Mouse (Mus musculus): ENCODE data around the gene Ccdc28b. TPM values are rescaled to one million over a fixed set of nuclear protein-coding genes. Genes with fewer than 3 reads are reported as not detected.

The Ccdc28b gene
- 20.6 and 34.1 TPM in 2 replicates for polyA plus RNA-seq (2012; rRNA removed)

DNA sequence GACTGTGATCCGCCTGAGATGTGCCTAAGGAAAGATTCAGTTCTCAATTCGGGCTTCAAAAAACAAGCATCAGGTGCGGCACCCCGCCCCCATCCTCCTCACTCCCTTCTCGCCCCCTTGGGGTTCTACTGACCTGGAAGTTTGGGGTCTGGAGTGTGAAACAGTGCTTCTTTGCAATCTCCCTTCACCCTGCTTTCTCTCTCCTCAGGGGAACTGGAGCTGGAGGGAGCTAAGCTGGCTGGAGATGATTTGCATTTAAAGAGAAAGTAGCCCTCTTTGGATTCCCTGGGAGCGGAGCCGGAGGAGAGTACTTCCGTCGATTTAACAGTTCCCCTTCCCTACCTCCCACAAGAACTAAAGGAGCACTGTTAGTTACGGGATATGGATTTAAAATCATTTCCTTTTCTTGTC is at the start of gene Ccdc28b:
Ccdc28b (minus strand) TSS at position 267 of the 411 bp plus-strand sequence.
- Histone ChIP-seq H3K4me3 (replicated peaks; ENCODE audit: extremely low read depth, low read depth, low read length) (peak within 1 kb of the TSS; percentile 86), H3K4me1 (ENCODE audit: control insufficient read depth, insufficient read depth, low read length) (peaks cover 33% of the 10 kb centered on the region)
- peak; percentile 61 for DNase-seq
- WGBS = under 1% methylated on average over 10 of the region's 10 CpGs
- peak; percentile 42; the same call in 1 of the 2 replicates for TF ChIP-seq POLR2A (IDR thresholded peaks at IDR 0.05; ENCODE audit: borderline replicate concordance, extremely low read depth, low read depth, low read length)
- TF ChIP-seq CTCF (IDR thresholded peaks at IDR 0.05; ENCODE audit: insufficient read depth, low read length) = no peak

DNA sequence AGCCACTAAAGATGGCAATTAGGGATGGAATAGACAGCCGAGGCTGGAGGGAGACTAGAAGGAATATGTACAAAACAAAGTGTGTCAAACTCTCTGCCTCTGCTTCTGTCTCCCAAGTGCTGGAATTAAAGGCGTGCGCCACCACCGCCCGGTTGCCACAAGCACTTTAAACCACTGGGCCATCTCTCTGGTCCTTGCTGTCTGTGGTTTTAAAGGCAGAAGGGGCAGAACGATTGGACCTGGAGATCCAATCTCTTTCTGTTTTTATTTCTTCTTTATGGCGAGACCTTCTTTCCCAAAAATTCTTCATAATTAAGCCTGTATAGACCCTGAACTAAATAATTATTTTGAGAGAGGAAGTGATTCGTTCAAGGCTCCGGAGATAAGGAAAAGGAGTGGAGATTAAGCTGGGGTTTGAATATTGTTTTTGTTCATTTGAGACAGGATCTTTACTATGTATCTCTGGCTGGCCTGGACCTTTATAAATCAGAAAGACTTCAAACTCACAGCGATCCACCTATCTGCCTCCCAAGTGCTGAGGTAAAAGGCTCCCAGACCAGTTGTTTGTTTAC is 49.2 kb upstream of the Ccdc28b start:
- 1% methylated on average over 10 of the region's 10 CpGs for WGBS
- DNase-seq = no peak
- peaks cover 10% of the 10 kb centered on the region for H3K4me1 ChIP-seq (ENCODE audit: control insufficient read depth, insufficient read depth, low read length)
- peak overlapping the region; percentile 96 for H3K4me3 ChIP-seq (replicated peaks; ENCODE audit: extremely low read depth, low read depth, low read length)
- TF ChIP-seq POLR2A (IDR thresholded peaks at IDR 0.05; ENCODE audit: borderline replicate concordance, extremely low read depth, low read depth, low read length) (no peak), CTCF (IDR thresholded peaks at IDR 0.05; ENCODE audit: insufficient read depth, low read length) (no peak)

DNA sequence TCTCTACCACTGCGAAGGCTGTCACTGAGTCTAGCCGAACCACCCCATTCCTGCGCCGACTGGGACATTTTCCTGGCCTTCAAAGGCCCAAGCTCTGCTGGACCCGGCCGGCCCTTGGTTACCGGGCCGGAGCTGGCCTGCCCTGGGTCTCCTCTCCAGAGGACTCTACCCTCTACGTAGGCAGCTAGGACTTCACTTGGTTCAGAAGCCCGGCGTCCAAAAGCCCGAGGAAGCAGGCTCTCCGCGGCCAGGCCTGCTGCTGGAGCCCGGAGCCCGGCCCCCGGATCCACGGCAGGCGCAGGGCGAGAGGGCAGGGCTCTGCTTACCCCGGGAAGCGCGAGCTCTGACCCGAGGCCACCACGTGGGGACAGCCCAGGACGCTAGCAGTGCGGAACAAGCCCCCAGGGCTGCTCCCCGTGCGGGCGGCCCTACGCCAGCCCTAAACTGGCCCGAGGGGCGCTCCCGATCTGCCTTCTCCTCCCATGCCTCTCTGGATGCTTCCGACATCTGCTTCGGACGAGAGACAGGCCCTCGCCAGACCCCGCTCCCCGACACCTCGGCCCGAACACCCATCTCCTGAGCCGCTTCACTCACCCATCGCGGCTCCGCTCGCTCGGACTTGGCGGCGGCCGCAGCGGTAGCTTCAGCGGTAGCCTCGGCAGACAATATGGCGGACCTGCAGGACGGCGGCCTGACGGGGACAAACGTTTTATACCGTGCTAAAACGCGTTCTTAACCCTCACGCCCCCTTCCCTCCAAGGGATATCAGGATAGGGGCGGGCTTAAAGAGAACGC is 48.5 kb upstream of the Ccdc28b start, which contains the start of gene Kpna6:
Kpna6 (minus strand) TSS at position 685 of the 795 bp plus-strand sequence.
- WGBS = under 1% methylated on average over 65 of the region's 65 CpGs
- peak; percentile 93 for DNase-seq
- peaks cover 10% of the 10 kb centered on the region for H3K4me1 ChIP-seq (ENCODE audit: control insufficient read depth, insufficient read depth, low read length)
- TF ChIP-seq CTCF (IDR thresholded peaks at IDR 0.05; ENCODE audit: insufficient read depth, low read length) (no peak), POLR2A (IDR thresholded peaks at IDR 0.05; ENCODE audit: borderline replicate concordance, extremely low read depth, low read depth, low read length) (peak; percentile 64; the same call in 1 of the 2 replicates)
- H3K4me3 ChIP-seq (replicated peaks; ENCODE audit: extremely low read depth, low read depth, low read length) = peak within 1 kb of the TSS; percentile 96

DNA sequence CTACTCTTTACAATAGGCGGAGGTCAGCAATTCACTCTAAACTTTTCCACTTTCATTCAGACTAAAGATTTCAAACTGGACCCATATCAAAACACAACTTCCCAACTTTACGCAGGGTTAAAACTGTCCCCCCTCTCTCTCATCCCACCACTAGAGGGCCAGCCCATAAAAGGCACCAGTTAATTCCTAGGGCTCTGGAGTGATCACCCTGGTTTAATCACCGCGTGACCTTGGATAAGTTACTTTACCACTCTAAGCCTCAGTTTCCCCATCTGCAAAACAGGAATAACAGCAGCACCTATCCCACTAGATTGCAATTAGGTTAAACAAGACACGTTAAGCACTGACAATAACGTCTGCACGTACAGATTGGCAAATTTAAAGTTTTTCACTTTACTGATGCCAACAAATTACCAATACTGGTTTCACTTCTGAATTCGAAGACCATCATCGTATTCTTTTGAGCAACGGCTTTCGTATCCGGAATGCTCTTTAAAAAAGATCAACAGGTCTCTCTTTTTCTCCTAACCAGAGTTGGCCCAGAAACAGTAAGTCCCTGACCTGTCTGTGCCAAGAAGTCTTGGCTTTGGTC is 47.8 kb upstream of the Ccdc28b start:
- peak; percentile 25 for DNase-seq

DNA sequence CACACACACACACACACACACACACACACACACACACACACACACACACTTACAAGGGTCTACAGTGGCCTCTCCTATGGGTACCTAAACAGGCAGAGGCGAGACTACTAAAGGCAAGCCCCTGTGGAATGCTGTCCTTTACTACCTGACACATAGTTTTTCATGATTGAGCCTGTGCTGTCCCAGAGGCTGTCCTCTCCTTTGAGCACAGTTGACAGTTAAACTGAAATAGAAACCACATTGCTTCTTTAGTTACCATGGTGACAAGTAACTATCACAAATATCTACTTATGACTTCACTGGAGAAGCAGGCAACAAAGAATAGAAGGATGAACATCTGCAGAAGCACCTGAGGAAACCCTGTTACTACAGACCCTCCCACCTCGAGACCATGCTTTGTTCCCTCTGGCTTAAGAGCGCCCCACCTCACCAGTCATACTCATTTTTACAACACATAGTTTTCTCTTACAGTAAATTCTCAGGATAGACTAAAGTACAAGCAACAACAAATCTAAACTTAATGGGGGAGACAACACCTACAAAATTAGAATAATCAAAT is 38.6 kb upstream of the Ccdc28b start:
- DNase-seq = no peak
- no peaks in the 10 kb centered on the region for H3K4me1 ChIP-seq (ENCODE audit: control insufficient read depth, insufficient read depth, low read length)
- 78% methylated on average over 3 of the region's 3 CpGs for WGBS
- TF ChIP-seq POLR2A (IDR thresholded peaks at IDR 0.05; ENCODE audit: borderline replicate concordance, extremely low read depth, low read depth, low read length) (no peak), CTCF (IDR thresholded peaks at IDR 0.05; ENCODE audit: insufficient read depth, low read length) (no peak)
- H3K4me3 ChIP-seq (replicated peaks; ENCODE audit: extremely low read depth, low read depth, low read length) = no peak overlapping the region

More for the DNA sequence above, 47.8 kb upstream of the Ccdc28b start:
- 2% methylated on average over 12 of the region's 12 CpGs for WGBS
- H3K4me3 ChIP-seq (replicated peaks; ENCODE audit: extremely low read depth, low read depth, low read length) = peak overlapping the region; percentile 96
- TF ChIP-seq POLR2A (IDR thresholded peaks at IDR 0.05; ENCODE audit: borderline replicate concordance, extremely low read depth, low read depth, low read length) (no peak), CTCF (IDR thresholded peaks at IDR 0.05; ENCODE audit: insufficient read depth, low read length) (peak; percentile 46; the same call in 1 of the 2 replicates)
- H3K4me1 ChIP-seq (ENCODE audit: control insufficient read depth, insufficient read depth, low read length) = peaks cover 10% of the 10 kb centered on the region

DNA sequence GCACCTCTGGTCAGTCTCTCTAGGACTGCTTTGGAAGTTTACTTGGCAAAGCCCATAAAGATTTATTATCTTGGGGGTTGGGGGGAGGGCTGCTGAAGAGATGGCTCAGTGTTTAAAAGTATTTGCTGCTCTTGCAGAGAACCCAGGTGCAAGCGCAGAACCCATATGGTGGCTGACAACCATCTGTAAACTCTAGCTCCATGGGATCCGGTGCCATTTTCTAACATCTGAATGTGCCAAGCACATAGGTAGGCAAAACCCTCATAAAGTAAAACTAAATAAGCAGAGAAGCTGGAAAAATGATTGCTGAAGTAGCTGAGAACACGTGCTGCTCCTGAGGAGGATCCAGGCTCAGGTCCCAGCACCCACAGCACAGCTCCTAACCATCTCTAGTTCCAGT is 37.8 kb upstream of the Ccdc28b start:
- DNase-seq = no peak
- TF ChIP-seq CTCF (IDR thresholded peaks at IDR 0.05; ENCODE audit: insufficient read depth, low read length) (no peak), POLR2A (IDR thresholded peaks at IDR 0.05; ENCODE audit: borderline replicate concordance, extremely low read depth, low read depth, low read length) (no peak)
- WGBS = 88% methylated on average over 3 of the region's 3 CpGs
- Histone ChIP-seq H3K4me1 (ENCODE audit: control insufficient read depth, insufficient read depth, low read length) (no peaks in the 10 kb centered on the region), H3K4me3 (replicated peaks; ENCODE audit: extremely low read depth, low read depth, low read length) (no peak overlapping the region)

DNA sequence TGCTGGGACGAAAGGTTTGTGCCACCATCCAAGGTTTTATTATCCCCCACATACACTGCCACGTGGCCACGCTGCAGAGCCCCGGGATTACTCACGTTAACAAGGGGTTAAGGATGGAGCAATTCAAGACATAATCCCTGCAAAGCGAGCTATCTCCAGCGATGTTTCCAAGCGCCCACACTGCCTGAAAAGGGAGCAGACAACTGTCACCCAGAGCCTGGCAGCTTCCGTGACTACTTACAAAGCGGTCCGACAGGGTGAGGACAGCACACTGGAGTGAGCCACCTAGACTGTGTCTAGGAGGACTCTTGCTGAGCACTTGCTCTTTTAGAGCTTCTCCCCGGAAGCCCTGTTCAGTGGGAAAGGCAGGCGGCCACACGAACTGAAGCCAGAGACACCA is 31.0 kb upstream of the Ccdc28b start:
- Histone ChIP-seq H3K4me1 (ENCODE audit: control insufficient read depth, insufficient read depth, low read length) (no peaks in the 10 kb centered on the region), H3K4me3 (replicated peaks; ENCODE audit: extremely low read depth, low read depth, low read length) (no peak overlapping the region)
- no peak for DNase-seq
- WGBS = 93% methylated on average over 14 of the region's 14 CpGs
- TF ChIP-seq POLR2A (IDR thresholded peaks at IDR 0.05; ENCODE audit: borderline replicate concordance, extremely low read depth, low read depth, low read length) = no peak
- no peak for TF ChIP-seq CTCF (IDR thresholded peaks at IDR 0.05; ENCODE audit: insufficient read depth, low read length)

DNA sequence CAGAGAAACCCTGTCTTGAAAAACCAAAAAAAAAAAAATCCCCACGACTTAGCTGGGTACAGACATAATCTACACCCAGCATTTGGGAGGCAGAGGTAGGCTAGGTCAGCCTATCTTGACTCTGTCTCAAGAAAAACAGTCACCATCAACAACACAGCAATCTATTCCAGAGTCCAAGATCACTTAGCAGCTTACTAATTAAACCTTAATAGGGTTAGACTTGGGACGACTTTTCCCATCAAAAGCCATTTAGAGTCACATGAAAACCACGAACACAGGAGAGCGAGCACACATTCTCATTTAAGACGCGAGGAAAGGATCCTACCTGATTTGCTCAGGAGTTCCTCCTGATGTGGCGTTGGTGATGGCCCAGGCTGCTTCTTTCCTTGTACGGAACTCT is 26.6 kb upstream of the Ccdc28b start:
- TF ChIP-seq POLR2A (IDR thresholded peaks at IDR 0.05; ENCODE audit: borderline replicate concordance, extremely low read depth, low read depth, low read length) = no peak
- no peak for TF ChIP-seq CTCF (IDR thresholded peaks at IDR 0.05; ENCODE audit: insufficient read depth, low read length)
- H3K4me3 ChIP-seq (replicated peaks; ENCODE audit: extremely low read depth, low read depth, low read length) = no peak overlapping the region
- DNase-seq = no peak
- no peaks in the 10 kb centered on the region for H3K4me1 ChIP-seq (ENCODE audit: control insufficient read depth, insufficient read depth, low read length)
- 91% methylated on average over 8 of the region's 8 CpGs for WGBS

DNA sequence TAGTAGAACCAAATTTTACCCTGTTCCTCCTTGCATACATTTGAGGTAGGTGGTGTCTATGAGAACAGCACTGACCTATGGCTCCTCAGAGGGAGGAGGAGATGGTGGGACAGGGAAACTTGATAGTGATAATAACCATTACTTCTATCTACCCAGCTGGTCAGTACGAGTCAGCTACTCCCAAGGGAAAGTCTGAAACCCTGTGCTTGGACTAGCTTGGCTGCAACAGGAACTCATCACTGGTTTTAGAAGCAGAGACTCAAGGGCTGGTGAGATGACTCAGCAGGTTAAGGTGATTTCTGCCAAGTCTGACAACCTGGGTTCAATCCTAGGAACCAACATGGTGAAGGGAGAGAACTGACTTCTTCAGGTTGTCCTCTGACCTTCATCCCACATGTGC is 24.9 kb upstream of the Ccdc28b start:
- TF ChIP-seq POLR2A (IDR thresholded peaks at IDR 0.05; ENCODE audit: borderline replicate concordance, extremely low read depth, low read depth, low read length) (no peak), CTCF (IDR thresholded peaks at IDR 0.05; ENCODE audit: insufficient read depth, low read length) (no peak)
- 72% methylated on average over 1 of the region's 1 CpGs for WGBS
- Histone ChIP-seq H3K4me1 (ENCODE audit: control insufficient read depth, insufficient read depth, low read length) (no peaks in the 10 kb centered on the region), H3K4me3 (replicated peaks; ENCODE audit: extremely low read depth, low read depth, low read length) (no peak overlapping the region)
- no peak for DNase-seq

Measured in lung, adult 2 months (tissue).